Mouse (Mus musculus) erythroblast, embryonic 14.5 days (primary cell): Measurements from ENCODE around the gene Magohb.

Experiments
- GATA1 ChIP-seq: IDR thresholded peaks from 2 replicates; pipeline ENCODE4 v1.6.1; 2012; ENCODE audit warnings: low read length, inconsistent platforms, mixed read lengths
- TAL1 ChIP-seq: IDR thresholded peaks from 3 replicates; pipeline ENCODE4 v1.6.1; 2012; ENCODE audit warnings: low read length, inconsistent platforms, mixed read lengths

DNA sequence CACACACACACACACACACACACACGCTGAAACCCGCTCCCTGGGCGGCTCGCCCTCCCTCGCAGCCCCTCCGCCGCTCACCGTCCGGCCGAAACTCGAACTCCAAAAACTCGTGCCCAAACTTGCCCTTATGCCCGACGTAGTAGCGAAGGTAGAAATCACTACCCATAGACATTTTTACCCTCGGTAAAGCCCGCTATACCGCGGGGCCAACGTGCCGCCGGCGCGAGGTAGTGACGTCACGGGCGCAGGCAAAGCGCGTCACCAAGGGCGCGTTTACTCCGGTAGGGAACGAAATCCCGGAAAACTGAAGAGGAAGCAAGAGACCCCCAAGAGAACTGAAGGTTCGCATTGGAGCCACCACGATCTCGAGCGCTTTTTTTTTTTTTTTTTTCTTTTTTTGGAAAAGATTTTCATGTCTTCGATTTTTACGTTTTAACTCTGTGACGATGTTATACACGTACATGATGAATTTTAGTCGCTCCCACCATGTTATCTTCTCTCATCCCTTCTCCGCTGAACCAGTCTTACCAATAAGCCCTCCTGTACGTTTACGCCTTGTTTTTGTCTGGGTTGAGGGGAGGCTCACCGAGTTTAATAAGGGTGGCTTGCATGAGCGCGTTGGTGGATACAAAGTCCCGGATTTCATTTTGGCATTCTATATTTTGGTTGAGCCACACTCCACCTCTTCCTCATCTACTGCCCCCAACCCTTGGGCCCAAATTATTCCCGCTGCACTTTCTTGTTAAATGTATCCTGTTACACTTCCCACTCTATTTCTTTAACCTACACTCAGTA is at the start of gene Magohb:
- TF ChIP-seq GATA1 (no peak), TAL1 (no peak)
